Mouse (Mus musculus) intestine, postnatal 0 days (tissue): ENCODE results near the gene Il17rc. TPM values are rescaled to one million over a fixed set of nuclear protein-coding genes. Genes with fewer than 3 reads are reported as not detected.

Experiments
- ATAC-seq: fragments of 200-750 bp; cut with Nextera tagmentation; 2 replicates; pipeline ENCODE4 v1.8.0; 2017; ENCODE audit warnings: mild to moderate bottlenecking, moderate TSS enrichment, moderate library complexity
- H3K27ac ChIP-seq: fragments of 300-500 bp; sonication (generic); 2 replicates; pipeline ENCODE4 v1.5.1; 2014; ENCODE audit warnings: mild to moderate bottlenecking, low read depth, low read length, moderate library complexity
- H3K27me3 ChIP-seq: fragments of 300-500 bp; sonication (generic); replicated peaks from 2 replicates; pipeline ENCODE4 v1.6.1; 2014; ENCODE audit warnings: low read length, mixed read lengths; ENCODE audit not compliant: control insufficient read depth, insufficient read depth
- H3K36me3 ChIP-seq: fragments of 300-500 bp; sonication (generic); 2 replicates; pipeline ENCODE4 v1.6.1; 2014; ENCODE audit warnings: mild to moderate bottlenecking, moderate library complexity; ENCODE audit not compliant: control insufficient read depth, insufficient read depth
- H3K4me1 ChIP-seq: fragments of 300-500 bp; sonication (generic); replicated peaks from 2 replicates; pipeline ENCODE4 v1.6.1; 2014; ENCODE audit warnings: antibody characterized with exemption, low read length, mixed read lengths; ENCODE audit not compliant: control insufficient read depth, insufficient read depth
- H3K4me2 ChIP-seq: fragments of 300-500 bp; sonication (generic); replicated peaks from 2 replicates; pipeline ENCODE4 v1.6.1; 2014; ENCODE audit warnings: low read depth, mild to moderate bottlenecking, moderate library complexity
- H3K4me3 ChIP-seq: fragments of 300-500 bp; sonication (generic); 2 replicates; pipeline ENCODE4 v1.5.1; 2014; ENCODE audit warnings: low read depth, low read length
- H3K9ac ChIP-seq: fragments of 300-500 bp; sonication (generic); 2 replicates; pipeline ENCODE4 v1.6.1; 2014; ENCODE audit warnings: mild to moderate bottlenecking, low read depth, low read length
- H3K9me3 ChIP-seq: fragments of 300-500 bp; sonication (generic); 2 replicates; pipeline ENCODE4 v1.6.1; 2016; ENCODE audit warnings: mixed run types; ENCODE audit not compliant: control insufficient read depth
- CTCF ChIP-seq: sonication (generic); IDR thresholded peaks from 2 replicates; pipeline ENCODE4 v1.5.1; 2016; ENCODE audit warnings: low read depth, mild to moderate bottlenecking, control low read depth, antibody characterized with exemption, moderate library complexity
- WGBS: fragments of 180-500 bp; shearing (Covaris S2); extraction: QIAGEN DNeasy Blood & Tissue Kit; methylation state at CpG from one replicate; pipeline ENCODE4 v1.1.7; 2014; 5-methylcytosine and 5-hydroxymethylcytosine counted together
- polyA plus RNA-seq: library from polyadenylated mRNA; unstranded; fragments of >200 nt; fragmentation: Nextera tagmentation; extraction: Ambion mirVana; gene quantifications from 2 replicates; pipeline ENCODE4 v1.2.1, GENCODE M21; 2015

Gene Il17rc
- polyA plus RNA-seq, 1 experiment from 2014 or later: 16.5 TPM

DNA sequence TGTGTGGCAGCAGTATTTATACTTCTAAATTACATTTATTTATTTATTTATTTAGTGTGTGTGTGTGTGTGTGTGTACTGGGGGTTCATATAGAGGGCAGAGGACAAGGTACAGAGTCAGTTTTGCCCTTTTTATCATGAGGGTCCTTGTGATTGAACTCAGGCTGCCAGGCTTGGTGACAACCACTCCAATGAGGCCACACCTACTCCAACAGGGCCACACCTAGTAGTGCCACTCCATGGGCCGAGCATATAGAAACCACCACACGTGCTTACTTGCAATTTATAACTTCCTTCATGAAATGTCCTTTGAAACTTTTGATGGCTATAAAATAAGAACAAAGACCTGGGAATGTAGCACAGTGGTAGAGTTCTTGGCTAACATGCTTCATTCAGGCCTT is 2.0 kb downstream of the Il17rc start:
- peak; percentile 63 for ATAC-seq
- H3K4me2 ChIP-seq: no peak overlapping the region
- H3K9ac ChIP-seq: no peak overlapping the region
- H3K36me3 ChIP-seq: 0 out of 2 replicates have a peak, but pooled peaks cover 3% of the 10 kb centered on the region
- no peak overlapping the region for H3K4me3 ChIP-seq
- TF ChIP-seq CTCF: no peak
- H3K27me3 ChIP-seq: no peaks in the 10 kb centered on the region
- H3K9me3 ChIP-seq: no peaks in the 10 kb centered on the region
- H3K4me1 ChIP-seq: peaks cover 3% of the 10 kb centered on the region
- no peak overlapping the region for H3K27ac ChIP-seq
- 14% methylated on average over 2 of the region's 2 CpGs for WGBS

DNA sequence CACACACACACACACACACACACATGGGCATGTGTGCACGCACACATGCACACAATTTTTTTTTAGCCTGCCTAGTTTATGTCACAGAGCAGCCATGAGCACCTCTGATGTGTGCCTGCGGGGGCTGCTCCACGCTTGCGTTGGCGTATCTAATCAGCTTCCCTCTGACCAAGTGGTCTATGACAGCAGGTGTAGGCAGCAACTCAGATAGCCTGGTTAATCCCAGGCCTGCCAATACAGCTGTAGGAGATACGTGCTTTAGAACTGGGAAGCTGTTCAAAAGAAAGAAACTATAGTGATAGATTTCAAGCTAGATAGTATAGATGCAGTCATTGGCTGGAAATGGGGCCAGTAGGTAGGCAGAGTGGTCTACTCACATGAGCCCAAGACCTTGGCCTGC is 2.5 kb downstream of the Il17rc start:
- Histone ChIP-seq H3K36me3 (peaks cover 4% of the 10 kb centered on the region; the same call in 1 of the 2 replicates), H3K27me3 (no peaks in the 10 kb centered on the region), H3K4me3 (no peak overlapping the region), H3K9ac (no peak overlapping the region), H3K9me3 (no peaks in the 10 kb centered on the region), H3K27ac (no peak overlapping the region), H3K4me1 (peaks cover 3% of the 10 kb centered on the region), H3K4me2 (no peak overlapping the region)
- no peak for ATAC-seq
- no peak for TF ChIP-seq CTCF
- 83% methylated on average over 6 of the region's 6 CpGs for WGBS

GRCm38 (mm10) chr6:113477353-113477752 is 6.1 kb downstream of the Il17rc start:
- Histone ChIP-seq H3K36me3 (peaks cover 8% of the 10 kb centered on the region; the same call in 1 of the 2 replicates), H3K4me2 (no peak overlapping the region), H3K9ac (no peak overlapping the region), H3K27ac (no peak overlapping the region), H3K9me3 (no peaks in the 10 kb centered on the region), H3K4me3 (no peak overlapping the region), H3K4me1 (no peaks in the 10 kb centered on the region; the same call in none of the 2 replicates), H3K27me3 (no peaks in the 10 kb centered on the region)
- WGBS: 25% methylated on average over 7 of the region's 7 CpGs
- ATAC-seq: no peak
- no peak for TF ChIP-seq CTCF

DNA sequence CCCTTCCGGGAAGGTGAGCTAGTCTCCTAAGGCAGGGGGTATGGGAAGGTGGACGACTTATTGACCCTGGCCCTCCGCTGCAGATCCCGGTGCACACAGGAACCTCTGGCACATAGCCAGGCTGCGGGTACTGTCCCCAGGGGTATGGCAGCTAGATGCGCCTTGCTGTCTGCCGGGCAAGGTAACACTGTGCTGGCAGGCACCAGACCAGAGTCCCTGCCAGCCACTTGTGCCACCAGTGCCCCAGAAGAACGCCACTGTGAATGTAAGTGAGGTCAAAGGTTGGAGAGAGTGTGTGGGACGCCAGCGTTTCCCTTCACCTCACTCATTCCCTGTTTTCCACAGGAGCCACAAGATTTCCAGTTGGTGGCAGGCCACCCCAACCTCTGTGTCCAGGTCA is 7.7 kb downstream of the Il17rc start:
- Histone ChIP-seq H3K9ac (no peak overlapping the region), H3K9me3 (no peaks in the 10 kb centered on the region), H3K4me1 (no peaks in the 10 kb centered on the region; the same call in 1 of the 2 replicates), H3K4me3 (no peak overlapping the region), H3K36me3 (peaks cover 8% of the 10 kb centered on the region; the same call in 1 of the 2 replicates), H3K4me2 (no peak overlapping the region), H3K27me3 (no peaks in the 10 kb centered on the region), H3K27ac (no peak overlapping the region)
- no peak for TF ChIP-seq CTCF
- ATAC-seq: no peak
- WGBS: 81% methylated on average over 10 of the region's 10 CpGs

GRCm38 (mm10) chr6:113480555-113481373 is 9.5 kb downstream of the Il17rc start:
- Histone ChIP-seq H3K9ac (no peak overlapping the region), H3K9me3 (no peaks in the 10 kb centered on the region), H3K36me3 (peaks cover 8% of the 10 kb centered on the region; the same call in 1 of the 2 replicates), H3K4me2 (no peak overlapping the region), H3K27ac (no peak overlapping the region), H3K4me3 (no peak overlapping the region), H3K4me1 (no peaks in the 10 kb centered on the region; the same call in 1 of the 2 replicates), H3K27me3 (no peaks in the 10 kb centered on the region)
- no peak for TF ChIP-seq CTCF
- whole genome bisulfite sequencing: 58% methylated on average over 18 of the region's 18 CpGs
- ATAC-seq: no peak

- H3K4me1 ChIP-seq: no peaks in the 10 kb centered on the region
- 4% methylated on average over 64 of the region's 65 CpGs for WGBS
- H3K4me2 ChIP-seq: peak overlapping the region; percentile 72
- no peaks in the 10 kb centered on the region for H3K9me3 ChIP-seq
- peak overlapping the region; percentile 53 for H3K9ac ChIP-seq
- no peaks in the 10 kb centered on the region for H3K27me3 ChIP-seq
- peak overlapping the region; percentile 87 for H3K27ac ChIP-seq
- H3K36me3 ChIP-seq: peaks cover 7% of the 10 kb centered on the region; the same call in 1 of the 2 replicates
- peak overlapping the region; percentile 49 for H3K4me3 ChIP-seq
- peak; percentile 45 for ATAC-seq
- peak; percentile 47 for TF ChIP-seq CTCF
Observed at GRCm38 (mm10) chr6:113482477-113483099, 11.4 kb downstream of the Il17rc start.
